8 mouse cellular contexts compared by ENCODE assay signal in the genomic region with DNA sequence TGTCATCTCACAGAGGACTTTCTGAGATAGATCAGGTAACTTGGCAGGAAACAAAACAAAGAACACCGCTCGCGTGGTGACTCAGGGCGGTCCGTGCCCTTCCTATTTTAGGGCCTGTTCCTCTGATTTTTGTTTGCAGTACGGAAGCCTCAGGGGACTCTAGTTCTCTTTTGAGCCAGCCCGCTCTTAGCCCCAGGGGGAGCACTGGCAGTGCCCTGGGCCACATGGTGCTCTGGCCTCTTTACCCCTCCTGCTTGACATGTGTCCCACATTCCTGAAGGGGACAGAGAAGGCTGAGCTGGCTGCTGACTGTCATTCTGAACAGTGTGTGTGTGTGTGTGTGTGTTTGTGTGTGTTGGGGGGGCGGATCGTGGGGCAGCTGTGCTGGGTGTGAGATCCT. TPM values are rescaled to one million over a fixed set of nuclear protein-coding genes. Genes with fewer than 3 reads are reported as not detected.
A peak's percentile ranks its signal among the peaks of the same experiment; 100 is the strongest.
DNase-seq lines count a peak whose midpoint lies in the region; ATAC-seq and TF ChIP-seq lines count a peak whose summit lies in the region.

No protein-coding gene starts in this region.

- no peak for TF ChIP-seq EP300 in lung, postnatal 0 days (IDR thresholded peaks at IDR 0.05)

- no peak for TF ChIP-seq CTCF in lung, postnatal 0 days (IDR thresholded peaks at IDR 0.05)
- TF ChIP-seq CTCF in lung, adult 2 months (IDR thresholded peaks at IDR 0.05; ENCODE audit: insufficient read depth, low read length), result no peak

- TF ChIP-seq POLR2A in lung, adult 2 months (IDR thresholded peaks at IDR 0.05; ENCODE audit: borderline replicate concordance, extremely low read depth, low read depth, low read length), result no peak

- 75% methylated on average over 9 of the region's 9 CpGs for WGBS in forebrain, embryonic 12.5 days
- WGBS in forebrain, embryonic 11.5 days, result 75% methylated on average over 9 of the region's 9 CpGs
- 24% methylated on average over 9 of the region's 9 CpGs for WGBS in lung, postnatal 0 days
- WGBS in lung, adult 2 months, result 27% methylated on average over 9 of the region's 9 CpGs

- DNase-seq in forebrain, embryonic 11.5 days (ENCODE audit: low spot score), result no peak
- DNase-seq in lung, postnatal 0 days (ENCODE audit: low spot score), result no peak
- no peak for DNase-seq in lung, adult 2 months
- DNase-seq in gastrocnemius, postnatal 25 days, result peak; percentile 34
- peak; percentile 57 for DNase-seq in naive thymus-derived CD4-positive, alpha-beta T cell, adult 2 months (ENCODE audit: low read depth)
- no peak for DNase-seq in cerebellum, postnatal 25 days
- no peak for DNase-seq in embryo, embryonic 11 days

- no peak overlapping the region for H3K27ac ChIP-seq in forebrain, embryonic 12.5 days
- H3K27ac ChIP-seq in forebrain, embryonic 11.5 days (ENCODE audit: low read depth, low read length), result no peak overlapping the region
- H3K27ac ChIP-seq in lung, postnatal 0 days (ENCODE audit: low read length), result no peak overlapping the region; the same call in 1 of the 2 replicates

- H3K9me3 ChIP-seq in forebrain, embryonic 12.5 days, result no peaks in the 10 kb centered on the region
- H3K9me3 ChIP-seq in forebrain, embryonic 11.5 days (ENCODE audit: control insufficient read depth, low read length), result no peaks in the 10 kb centered on the region
- no peaks in the 10 kb centered on the region for H3K9me3 ChIP-seq in lung, postnatal 0 days (ENCODE audit: low read length)

- H3K4me2 ChIP-seq in forebrain, embryonic 12.5 days, result no peak overlapping the region
- H3K4me2 ChIP-seq in forebrain, embryonic 11.5 days (ENCODE audit: low read depth, low read length, severe bottlenecking), result no peak overlapping the region
- no peak overlapping the region for H3K4me2 ChIP-seq in lung, postnatal 0 days (replicated peaks; ENCODE audit: low read depth, low read length)

- no peaks in the 10 kb centered on the region for H3K36me3 ChIP-seq in forebrain, embryonic 12.5 days (replicated peaks)
- no peaks in the 10 kb centered on the region for H3K36me3 ChIP-seq in forebrain, embryonic 11.5 days (ENCODE audit: control insufficient read depth, insufficient read depth, low read length)
- no peaks in the 10 kb centered on the region for H3K36me3 ChIP-seq in lung, postnatal 0 days (ENCODE audit: insufficient read depth, low read length)

- H3K27me3 ChIP-seq in forebrain, embryonic 12.5 days, result no peaks in the 10 kb centered on the region
- H3K27me3 ChIP-seq in forebrain, embryonic 11.5 days (ENCODE audit: control insufficient read depth, insufficient read depth, low read length), result no peaks in the 10 kb centered on the region
- no peaks in the 10 kb centered on the region for H3K27me3 ChIP-seq in lung, postnatal 0 days (replicated peaks; ENCODE audit: insufficient read depth, low read length)

- H3K4me3 ChIP-seq in forebrain, embryonic 12.5 days (replicated peaks), result no peak overlapping the region
- H3K4me3 ChIP-seq in forebrain, embryonic 11.5 days (ENCODE audit: low read depth, low read length), result no peak overlapping the region
- H3K4me3 ChIP-seq in lung, postnatal 0 days (ENCODE audit: low read depth, low read length), result no peak overlapping the region
- H3K4me3 ChIP-seq in lung, adult 2 months (replicated peaks; ENCODE audit: extremely low read depth, low read depth, low read length), result no peak overlapping the region

- no peak for ATAC-seq in forebrain, embryonic 12.5 days (ENCODE audit: low FRiP score)
- no peak for ATAC-seq in forebrain, embryonic 11.5 days (replicated peaks; ENCODE audit: low FRiP score)
- peak; percentile 25; the same call in 1 of the 2 replicates for ATAC-seq in lung, postnatal 0 days

- H3K4me1 ChIP-seq in forebrain, embryonic 12.5 days, result peaks cover 69% of the 10 kb centered on the region
- no peaks in the 10 kb centered on the region; the same call in 1 of the 2 replicates for H3K4me1 ChIP-seq in forebrain, embryonic 11.5 days (replicated peaks; ENCODE audit: control insufficient read depth, insufficient read depth, low read length)
- peaks cover 30% of the 10 kb centered on the region for H3K4me1 ChIP-seq in lung, postnatal 0 days (ENCODE audit: insufficient read depth, low read depth, low read length)
- peaks cover 15% of the 10 kb centered on the region for H3K4me1 ChIP-seq in lung, adult 2 months (ENCODE audit: control insufficient read depth, insufficient read depth, low read length)

- H3K9ac ChIP-seq in forebrain, embryonic 12.5 days, result peak overlapping the region; percentile 8; the same call in 1 of the 2 replicates
- no peak overlapping the region for H3K9ac ChIP-seq in forebrain, embryonic 11.5 days (ENCODE audit: low read length)
- H3K9ac ChIP-seq in lung, postnatal 0 days (replicated peaks; ENCODE audit: low read depth), result no peak overlapping the region

RNA-seq across cellular contexts. Expression of a gene that starts 46.8 kb away (rescaled TPM):
- polyA plus RNA-seq in forebrain, embryonic 12.5 days (2016; fragmentation: Nextera tagmentation; extraction: Ambion mirVana), result 28.3 and 30.5 TPM in 2 replicates
- polyA plus RNA-seq in forebrain, embryonic 11.5 days (2014; fragmentation: Nextera tagmentation; extraction: Ambion mirVana), result 30.5 and 32.1 TPM in 2 replicates
- 27.6 and 29.6 TPM in 2 replicates for polyA plus RNA-seq in lung, postnatal 0 days (2015; fragmentation: Nextera tagmentation; extraction: Ambion mirVana)
- 53.1 and 62.3 TPM in 2 replicates for polyA plus RNA-seq in lung, adult 2 months (2012; rRNA removed)
- 10 to 100 TPM; 10.0 to 12.9 TPM for total RNA-seq in gastrocnemius, postnatal 25 days (2021)

Comparison
In these comparisons a context has a peak if more than half of its experiments do, and no peak if none do; other contexts are left out.
1. DNase-seq: peak in gastrocnemius, postnatal 25 days (single experiment) and naive thymus-derived CD4-positive, alpha-beta T cell, adult 2 months (single experiment); none in forebrain, embryonic 11.5 days (single experiment), lung, postnatal 0 days (single experiment), lung, adult 2 months (single experiment), cerebellum, postnatal 25 days (0 of 2) and embryo, embryonic 11 days (single experiment).